Mouse (Mus musculus): Measurements from ENCODE around the gene Jsrp1. TPM values are rescaled to one million over a fixed set of nuclear protein-coding genes. Genes with fewer than 3 reads are reported as not detected.

The Jsrp1 gene
- polyA plus RNA-seq, 1 experiment, result 1.2 TPM

DNA sequence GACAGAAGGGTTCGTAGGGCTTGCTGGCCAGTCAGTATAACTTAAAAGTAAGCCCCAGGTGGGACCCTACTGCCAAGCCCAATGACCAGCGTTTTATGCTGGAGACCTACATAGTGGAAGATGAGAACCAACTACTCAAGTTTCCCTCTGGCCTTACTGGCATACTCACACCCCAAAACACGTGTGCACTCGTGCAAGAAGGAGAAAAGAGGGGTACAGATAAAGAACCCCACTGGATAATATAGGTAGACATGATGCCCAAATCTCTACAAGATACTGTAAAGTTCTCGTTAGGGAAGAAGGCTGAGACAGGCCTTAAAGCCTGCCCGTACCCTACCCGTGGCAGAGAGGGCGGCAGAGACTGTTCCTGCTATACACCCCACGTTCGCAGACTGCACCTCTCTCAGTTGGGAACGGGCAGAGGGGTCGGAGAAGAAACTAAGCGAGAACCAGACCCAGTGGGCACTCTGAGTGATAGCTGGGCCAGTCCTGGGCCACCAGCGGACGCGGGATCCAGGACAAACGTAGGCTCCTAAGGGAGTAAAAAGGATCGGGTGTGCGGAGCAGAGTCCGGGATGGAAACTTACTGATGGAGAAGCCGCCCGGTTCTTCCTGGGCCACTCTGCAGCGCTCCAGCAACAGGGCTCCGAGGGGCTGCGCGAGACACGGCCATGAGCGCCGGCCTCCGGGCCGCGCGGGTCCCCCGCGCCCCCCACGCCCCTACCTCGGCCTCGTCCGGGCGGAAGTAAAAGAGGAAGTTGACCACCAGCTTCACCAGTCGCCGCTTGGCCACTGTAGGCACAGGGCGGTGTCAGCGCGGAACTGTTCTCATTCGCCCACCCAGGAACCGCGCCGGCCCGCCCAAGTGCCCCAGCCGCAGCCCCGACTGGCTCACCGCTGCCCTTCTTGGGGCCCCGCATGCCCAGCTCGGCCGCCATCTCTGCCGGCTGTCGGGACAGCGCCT, 15.8 kb downstream of the Jsrp1 start:
- peaks cover 11% of the 10 kb centered on the region for H3K4me1 ChIP-seq (ENCODE audit: control insufficient read depth, insufficient read depth, low read length)
- H3K36me3 ChIP-seq (ENCODE audit: control insufficient read depth, insufficient read depth, low read length), result no peaks in the 10 kb centered on the region; the same call in 1 of the 2 replicates
- H3K4me3 ChIP-seq (ENCODE audit: control insufficient read depth, low read depth, low read length), result peak overlapping the region; percentile 95
- no peaks in the 10 kb centered on the region for H3K27me3 ChIP-seq (ENCODE audit: control insufficient read depth, insufficient read depth, low read length)
- H3K27ac ChIP-seq (ENCODE audit: control insufficient read depth, insufficient read depth, low read depth, low read length), result peak overlapping the region; percentile 98
- TF ChIP-seq CTCF (IDR thresholded peaks at IDR 0.05; ENCODE audit: control insufficient read depth, insufficient read depth, insufficient replicate concordance, low read depth, low read length), result no peak
- no peak; the same call in 1 of the 2 replicates for TF ChIP-seq POLR2A (IDR thresholded peaks at IDR 0.05; ENCODE audit: control insufficient read depth, low read depth, low read length)

DNA sequence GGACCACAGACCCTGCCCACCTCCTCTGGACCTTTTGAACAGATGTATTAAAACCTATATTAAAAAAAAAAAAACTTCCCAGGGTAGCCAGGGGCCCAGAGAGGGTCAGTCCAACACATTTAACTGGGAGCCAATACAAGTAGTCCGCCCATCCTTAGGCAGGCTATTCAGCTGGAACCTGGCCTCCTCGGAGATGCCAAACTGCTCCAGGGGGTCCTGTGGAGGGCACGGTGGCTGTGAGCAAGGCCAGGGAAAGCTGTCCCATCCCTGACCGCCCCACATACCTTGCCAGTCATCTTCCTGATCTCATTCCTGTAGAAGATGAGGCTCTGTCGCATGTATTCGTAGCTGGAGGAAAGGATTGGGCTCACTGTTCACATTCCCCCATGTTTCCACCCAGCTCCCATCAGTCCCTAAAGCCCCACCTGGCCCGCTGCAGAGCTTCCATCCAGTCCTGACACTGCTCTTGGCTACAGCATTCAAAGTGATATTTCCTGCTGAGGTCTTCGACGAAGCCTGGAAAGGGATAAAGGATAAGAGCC, 16.9 kb downstream of the Jsrp1 start:
- no peak overlapping the region for H3K4me3 ChIP-seq (ENCODE audit: control insufficient read depth, low read depth, low read length)
- no peak for TF ChIP-seq CTCF (IDR thresholded peaks at IDR 0.05; ENCODE audit: control insufficient read depth, insufficient read depth, insufficient replicate concordance, low read depth, low read length)
- no peak for TF ChIP-seq POLR2A (IDR thresholded peaks at IDR 0.05; ENCODE audit: control insufficient read depth, low read depth, low read length)
- no peak overlapping the region for H3K27ac ChIP-seq (ENCODE audit: control insufficient read depth, insufficient read depth, low read depth, low read length)
- H3K36me3 ChIP-seq (ENCODE audit: control insufficient read depth, insufficient read depth, low read length), result no peaks in the 10 kb centered on the region; the same call in 1 of the 2 replicates
- peaks cover 11% of the 10 kb centered on the region for H3K4me1 ChIP-seq (ENCODE audit: control insufficient read depth, insufficient read depth, low read length)
- no peaks in the 10 kb centered on the region for H3K27me3 ChIP-seq (ENCODE audit: control insufficient read depth, insufficient read depth, low read length)

DNA sequence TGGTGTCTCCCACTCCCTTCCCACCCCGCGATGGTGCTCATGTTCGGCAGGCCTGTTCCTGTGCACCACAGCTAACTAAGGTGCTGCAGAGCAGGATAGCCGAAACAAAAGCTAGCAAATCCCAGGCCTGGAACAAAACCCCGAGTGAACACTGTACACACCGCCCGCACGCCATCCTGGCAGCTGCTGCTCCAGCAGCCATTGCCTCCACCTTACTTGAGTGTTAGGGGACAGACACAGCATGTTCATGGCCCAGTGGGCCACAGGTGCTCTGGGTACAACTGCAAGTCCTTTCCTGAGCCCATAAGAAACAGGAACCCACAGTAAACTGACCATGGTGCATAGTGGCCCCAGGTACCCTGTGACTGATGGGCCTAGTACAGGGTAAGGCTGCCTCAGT, 18.5 kb downstream of the Jsrp1 start:
- Histone ChIP-seq H3K4me3 (ENCODE audit: control insufficient read depth, low read depth, low read length) (no peak overlapping the region), H3K27me3 (ENCODE audit: control insufficient read depth, insufficient read depth, low read length) (no peaks in the 10 kb centered on the region), H3K4me1 (ENCODE audit: control insufficient read depth, insufficient read depth, low read length) (peaks cover 11% of the 10 kb centered on the region), H3K27ac (ENCODE audit: control insufficient read depth, insufficient read depth, low read depth, low read length) (no peak overlapping the region), H3K36me3 (ENCODE audit: control insufficient read depth, insufficient read depth, low read length) (no peaks in the 10 kb centered on the region; the same call in 1 of the 2 replicates)
- no peak for TF ChIP-seq CTCF (IDR thresholded peaks at IDR 0.05; ENCODE audit: control insufficient read depth, insufficient read depth, insufficient replicate concordance, low read depth, low read length)
- no peak for TF ChIP-seq POLR2A (IDR thresholded peaks at IDR 0.05; ENCODE audit: control insufficient read depth, low read depth, low read length)

DNA sequence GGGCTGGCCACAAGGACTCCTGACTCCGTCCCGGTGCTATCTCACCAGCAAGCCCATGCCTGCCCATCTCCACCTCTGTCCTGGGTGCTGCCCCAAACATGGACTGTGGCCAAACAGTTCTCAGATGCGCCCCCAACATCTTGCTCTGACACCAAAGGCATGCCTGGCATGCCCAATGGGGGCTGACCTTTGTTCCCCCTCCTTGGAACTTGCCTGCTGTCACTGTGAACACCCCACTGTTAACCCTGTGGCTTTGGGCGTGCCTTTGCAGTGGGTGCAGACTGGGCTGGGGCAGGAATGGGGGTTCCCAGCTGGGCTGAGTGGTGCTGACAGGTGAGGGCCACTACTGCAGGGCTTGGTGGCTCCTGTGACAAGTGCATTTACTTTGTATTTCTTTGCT, 19.5 kb downstream of the Jsrp1 start:
- peaks cover 3% of the 10 kb centered on the region for H3K4me1 ChIP-seq (ENCODE audit: control insufficient read depth, insufficient read depth, low read length)
- TF ChIP-seq CTCF (IDR thresholded peaks at IDR 0.05; ENCODE audit: control insufficient read depth, insufficient read depth, insufficient replicate concordance, low read depth, low read length) (no peak), POLR2A (IDR thresholded peaks at IDR 0.05; ENCODE audit: control insufficient read depth, low read depth, low read length) (peak; percentile 8; the same call in 1 of the 2 replicates)
- H3K4me3 ChIP-seq (ENCODE audit: control insufficient read depth, low read depth, low read length), result no peak overlapping the region
- H3K36me3 ChIP-seq (ENCODE audit: control insufficient read depth, insufficient read depth, low read length), result no peaks in the 10 kb centered on the region; the same call in 1 of the 2 replicates
- H3K27me3 ChIP-seq (ENCODE audit: control insufficient read depth, insufficient read depth, low read length), result no peaks in the 10 kb centered on the region
- H3K27ac ChIP-seq (ENCODE audit: control insufficient read depth, insufficient read depth, low read depth, low read length), result no peak overlapping the region

DNA sequence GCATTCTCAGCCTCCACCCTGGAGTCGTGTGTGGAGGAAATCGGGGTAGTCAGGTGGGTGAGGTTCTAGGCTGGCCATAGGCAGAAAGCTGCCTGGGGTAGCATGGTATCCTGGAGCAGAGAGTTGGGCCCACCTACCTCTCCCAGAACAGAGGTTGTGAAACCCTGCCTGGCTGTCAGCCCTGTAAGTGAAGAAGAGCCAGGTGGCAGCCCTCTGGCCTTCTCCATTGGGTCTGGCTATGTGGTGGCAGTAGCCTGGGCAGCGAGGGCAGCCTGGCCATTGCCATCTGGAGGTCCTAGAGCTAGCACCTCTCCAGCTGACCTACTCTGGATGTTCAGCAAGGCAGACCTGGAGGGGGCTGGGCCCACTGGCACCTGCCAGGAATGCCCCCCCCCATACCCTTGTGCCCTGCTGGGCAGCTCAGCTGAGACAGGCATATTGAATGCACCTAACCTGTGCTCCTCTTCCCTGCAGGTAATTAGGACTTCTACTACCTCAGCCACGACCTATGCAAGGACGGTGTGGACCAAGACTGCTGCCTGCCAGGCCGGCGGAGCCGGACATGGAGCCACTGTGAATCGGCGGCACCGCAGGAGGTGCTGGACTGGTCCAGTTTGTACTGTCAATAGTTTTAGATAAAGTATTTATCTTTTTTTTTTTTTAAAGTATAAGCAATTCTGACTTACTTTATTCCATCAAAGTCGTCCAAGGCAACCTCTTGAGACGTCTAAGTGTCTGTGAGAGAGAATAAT, 20.1 kb downstream of the Jsrp1 start:
- Histone ChIP-seq H3K36me3 (ENCODE audit: control insufficient read depth, insufficient read depth, low read length) (no peaks in the 10 kb centered on the region; the same call in 1 of the 2 replicates), H3K4me3 (ENCODE audit: control insufficient read depth, low read depth, low read length) (no peak overlapping the region), H3K27me3 (ENCODE audit: control insufficient read depth, insufficient read depth, low read length) (no peaks in the 10 kb centered on the region), H3K27ac (ENCODE audit: control insufficient read depth, insufficient read depth, low read depth, low read length) (no peak overlapping the region), H3K4me1 (ENCODE audit: control insufficient read depth, insufficient read depth, low read length) (peaks cover 3% of the 10 kb centered on the region)
- TF ChIP-seq CTCF (IDR thresholded peaks at IDR 0.05; ENCODE audit: control insufficient read depth, insufficient read depth, insufficient replicate concordance, low read depth, low read length) (no peak), POLR2A (IDR thresholded peaks at IDR 0.05; ENCODE audit: control insufficient read depth, low read depth, low read length) (no peak)

DNA sequence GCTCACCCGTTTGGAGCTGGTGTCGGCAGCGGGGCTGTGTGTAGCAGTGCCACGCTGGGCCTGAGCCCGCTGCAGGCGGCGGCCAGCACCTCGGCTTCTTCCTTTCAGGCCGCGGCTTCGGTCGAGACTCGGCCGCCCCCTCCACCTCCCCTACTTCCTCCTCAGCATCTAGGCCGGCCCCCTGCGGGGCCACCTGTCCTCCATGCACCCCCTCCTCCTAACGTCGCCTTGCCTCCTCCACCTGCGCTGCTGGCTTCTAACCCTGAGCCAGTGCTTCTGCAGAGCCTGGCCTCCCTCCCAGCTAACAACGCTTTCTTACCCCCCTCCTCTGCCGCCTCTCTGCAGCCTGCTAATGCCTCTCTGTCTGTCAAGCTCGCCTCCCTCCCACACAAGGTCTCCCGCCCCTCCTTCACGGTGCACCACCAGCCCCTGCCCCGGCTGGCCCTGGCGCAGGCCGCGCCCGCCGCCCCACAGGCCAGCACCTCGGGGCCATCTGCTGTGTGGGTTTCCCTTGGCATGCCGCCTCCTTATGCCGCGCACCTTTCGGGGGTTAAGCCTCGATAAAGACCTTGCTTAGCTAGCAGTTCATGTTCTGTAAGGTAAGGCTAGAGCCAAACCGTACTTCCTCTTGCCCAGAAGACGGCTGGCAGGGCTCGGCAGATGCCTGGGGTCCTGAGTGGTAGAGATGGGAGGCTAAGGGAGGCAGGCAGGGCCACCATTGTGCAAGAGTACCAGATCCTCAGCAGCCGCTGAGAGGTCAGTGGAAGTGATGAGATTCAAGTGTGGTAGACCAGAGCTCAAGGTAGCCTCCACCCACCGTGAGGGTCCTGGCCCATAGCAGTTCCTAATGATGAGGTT, 20.9 kb downstream of the Jsrp1 start:
- no peak overlapping the region for H3K27ac ChIP-seq (ENCODE audit: control insufficient read depth, insufficient read depth, low read depth, low read length)

More for the DNA sequence above, 20.9 kb downstream of the Jsrp1 start:
- TF ChIP-seq CTCF (IDR thresholded peaks at IDR 0.05; ENCODE audit: control insufficient read depth, insufficient read depth, insufficient replicate concordance, low read depth, low read length) (no peak), POLR2A (IDR thresholded peaks at IDR 0.05; ENCODE audit: control insufficient read depth, low read depth, low read length) (no peak)
- no peak overlapping the region for H3K4me3 ChIP-seq (ENCODE audit: control insufficient read depth, low read depth, low read length)
- no peaks in the 10 kb centered on the region; the same call in 1 of the 2 replicates for H3K36me3 ChIP-seq (ENCODE audit: control insufficient read depth, insufficient read depth, low read length)
- no peaks in the 10 kb centered on the region for H3K27me3 ChIP-seq (ENCODE audit: control insufficient read depth, insufficient read depth, low read length)
- peaks cover 1% of the 10 kb centered on the region for H3K4me1 ChIP-seq (ENCODE audit: control insufficient read depth, insufficient read depth, low read length)
